Mouse (Mus musculus) hindbrain, embryonic 15.5 days (tissue): ENCODE measurements at regions not wholly inside any gene's neighbourhood (a gene's known extent, or its start where the extent isn't known, plus 50 kb on each side); places are given as distances from the start of the nearest gene placed in this dataset.
A peak's percentile ranks its signal among the peaks of the same experiment; 100 is the strongest.

ENCODE experiments used
- ATAC-seq: fragments of 200-750 bp; cut with Nextera tagmentation; 2 replicates; pipeline ENCODE4 v1.8.0; 2017; ENCODE audit warnings: low read depth, moderate number of reproducible peaks, moderate TSS enrichment; ENCODE audit not compliant: low FRiP score
- H3K27ac ChIP-seq: fragments of 300-500 bp; sonication (generic); replicated peaks from 2 replicates; pipeline ENCODE4 v1.5.1; 2015; ENCODE audit warnings: mild to moderate bottlenecking, inconsistent platforms
- H3K27me3 ChIP-seq: fragments of 300-500 bp; sonication (generic); 2 replicates; pipeline ENCODE4 v1.6.1; 2015; ENCODE audit warnings: control low read depth, inconsistent platforms
- H3K36me3 ChIP-seq: fragments of 300-500 bp; sonication (generic); 2 replicates; pipeline ENCODE4 v1.6.1; 2015; ENCODE audit warnings: control low read depth, inconsistent platforms
- H3K4me1 ChIP-seq: fragments of 300-500 bp; sonication (generic); replicated peaks from 2 replicates; pipeline ENCODE4 v1.6.1; 2015; ENCODE audit warnings: control low read depth, inconsistent platforms
- H3K4me2 ChIP-seq: fragments of 300-500 bp; sonication (generic); 2 replicates; pipeline ENCODE4 v1.6.1; 2015; ENCODE audit warnings: moderate library complexity, mild to moderate bottlenecking, inconsistent platforms
- H3K4me3 ChIP-seq: fragments of 300-500 bp; sonication (generic); 2 replicates; pipeline ENCODE4 v1.5.1; 2015; ENCODE audit warnings: mild to moderate bottlenecking, inconsistent platforms
- H3K9ac ChIP-seq: fragments of 300-500 bp; sonication (generic); 2 replicates; pipeline ENCODE4 v1.6.1; 2015; ENCODE audit warnings: inconsistent platforms
- H3K9me3 ChIP-seq: fragments of 300-500 bp; sonication (generic); 2 replicates; pipeline ENCODE4 v1.6.1; 2016; ENCODE audit warnings: control low read depth, inconsistent platforms
- WGBS: fragments of 180-500 bp; shearing (Covaris S2); methylation state at CpG from one replicate; pipeline ENCODE4 v1.1.7; 2015; 5-methylcytosine and 5-hydroxymethylcytosine counted together

DNA sequence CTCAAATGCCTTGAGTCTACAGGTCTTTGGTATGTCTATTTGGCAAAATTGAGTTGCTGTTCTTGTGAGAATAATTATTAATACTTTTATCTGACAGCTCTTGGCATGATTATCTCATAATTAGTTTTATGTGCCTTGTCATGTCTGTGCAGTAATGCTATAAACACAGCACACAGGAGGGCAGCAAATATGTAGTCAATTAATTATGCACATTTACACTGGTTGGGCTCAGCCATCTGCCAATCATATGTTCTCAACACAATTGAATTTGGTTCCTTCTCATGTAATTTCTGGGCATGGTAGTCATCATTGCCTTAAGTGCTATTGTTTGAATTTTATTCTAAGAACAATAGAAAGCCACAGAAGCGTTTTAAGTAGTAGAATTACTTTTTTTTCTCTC, 1650.7 kb upstream of the Tenm2 start:
- Histone ChIP-seq H3K4me3 (no peak overlapping the region), H3K27ac (no peak overlapping the region), H3K36me3 (no peaks in the 10 kb centered on the region), H3K27me3 (no peaks in the 10 kb centered on the region), H3K9me3 (no peaks in the 10 kb centered on the region), H3K4me1 (no peaks in the 10 kb centered on the region), H3K4me2 (no peak overlapping the region), H3K9ac (no peak overlapping the region)
- 34% methylated on average over 1 of the region's 1 CpGs for WGBS
- ATAC-seq = no peak

DNA sequence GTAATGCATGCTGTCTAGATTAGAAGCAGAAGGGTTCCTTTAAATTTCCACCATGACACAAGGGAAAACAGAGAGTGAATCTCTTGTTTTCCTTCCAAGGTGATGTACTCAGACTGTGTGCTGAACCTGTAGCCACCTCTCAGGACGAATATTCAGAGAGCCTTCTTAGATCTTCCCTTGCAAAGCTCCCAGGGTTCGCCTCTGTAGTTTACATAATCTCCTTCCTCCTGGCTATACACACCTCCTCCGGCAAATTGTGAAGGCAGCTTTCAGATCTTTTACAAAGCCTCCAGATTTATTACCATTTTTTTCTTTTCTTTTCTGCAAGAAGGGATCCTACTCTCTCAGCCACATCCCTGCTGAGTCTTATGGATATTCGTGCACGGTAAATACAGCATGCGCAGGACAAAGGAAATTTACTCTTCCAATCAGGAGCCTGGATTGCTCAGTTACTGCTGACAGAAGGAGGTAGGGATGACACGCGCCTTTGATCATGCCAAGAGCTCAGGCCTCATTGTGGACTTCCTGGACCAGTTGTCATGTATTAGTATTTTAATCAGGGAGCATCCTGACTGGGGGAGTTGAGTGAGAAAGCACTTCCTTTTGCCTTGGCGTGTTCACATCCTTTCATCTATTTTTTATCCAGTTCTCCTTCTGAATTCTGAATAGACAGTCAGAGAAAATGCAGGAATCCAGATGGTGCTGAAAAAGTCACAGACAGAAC, 1626.0 kb upstream of the Tenm2 start:
- peak; percentile 79 for ATAC-seq
- H3K4me2 ChIP-seq = peak overlapping the region; percentile 27
- H3K4me1 ChIP-seq = no peaks in the 10 kb centered on the region
- no peaks in the 10 kb centered on the region for H3K36me3 ChIP-seq
- H3K4me3 ChIP-seq = no peak overlapping the region
- H3K9ac ChIP-seq = no peak overlapping the region
- H3K27ac ChIP-seq = no peak overlapping the region
- WGBS = 20% methylated on average over 9 of the region's 9 CpGs
- H3K27me3 ChIP-seq = no peaks in the 10 kb centered on the region
- no peaks in the 10 kb centered on the region for H3K9me3 ChIP-seq

DNA sequence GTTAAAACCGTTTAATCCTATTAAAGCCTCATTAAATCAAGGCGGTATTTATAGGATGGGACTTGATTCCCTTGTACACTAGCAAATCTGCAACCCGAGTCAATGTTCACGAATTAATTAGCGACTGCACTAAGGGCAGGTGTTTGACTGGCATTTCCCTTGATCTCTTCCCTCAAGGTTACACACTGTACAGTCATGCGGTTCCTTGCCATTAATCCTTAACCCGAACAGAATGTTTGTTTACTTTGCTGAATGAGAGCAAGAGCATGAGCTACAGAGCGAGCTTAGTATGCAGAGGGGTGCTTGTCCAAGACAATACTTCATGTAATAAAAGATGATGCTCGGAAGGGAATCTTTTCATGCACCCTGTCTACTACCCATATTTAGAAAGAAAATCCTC, 1620.9 kb upstream of the Tenm2 start:
- Histone ChIP-seq H3K4me2 (no peak overlapping the region), H3K4me3 (no peak overlapping the region), H3K9ac (no peak overlapping the region), H3K27ac (no peak overlapping the region), H3K9me3 (no peaks in the 10 kb centered on the region), H3K36me3 (no peaks in the 10 kb centered on the region), H3K27me3 (no peaks in the 10 kb centered on the region), H3K4me1 (no peaks in the 10 kb centered on the region)
- WGBS = 67% methylated on average over 9 of the region's 9 CpGs
- ATAC-seq = no peak

DNA sequence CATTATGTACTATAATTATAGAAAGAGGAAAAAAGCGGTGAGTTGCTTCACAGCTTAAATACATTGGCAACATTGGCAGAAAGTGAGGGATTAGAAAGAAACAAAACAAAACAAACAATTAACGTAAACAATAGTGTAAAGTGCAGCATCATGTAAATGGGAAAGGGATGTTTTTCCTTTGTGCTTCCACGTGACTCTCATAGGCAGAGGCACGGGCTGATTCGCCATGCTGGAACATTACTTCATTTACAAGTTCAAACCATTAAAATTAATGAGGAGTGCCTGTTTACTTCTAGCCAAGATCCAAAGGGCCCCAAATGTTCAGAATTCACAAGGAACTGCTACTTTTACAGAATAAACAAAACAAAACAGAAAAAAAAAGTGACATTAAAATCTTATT, 1593.4 kb upstream of the Tenm2 start:
- no peak overlapping the region for H3K27ac ChIP-seq
- H3K36me3 ChIP-seq = no peaks in the 10 kb centered on the region
- no peaks in the 10 kb centered on the region for H3K4me1 ChIP-seq
- no peak overlapping the region for H3K4me2 ChIP-seq
- H3K9me3 ChIP-seq = no peaks in the 10 kb centered on the region
- no peak for ATAC-seq
- H3K9ac ChIP-seq = no peak overlapping the region
- no peaks in the 10 kb centered on the region for H3K27me3 ChIP-seq
- WGBS = 51% methylated on average over 5 of the region's 5 CpGs
- no peak overlapping the region for H3K4me3 ChIP-seq

DNA sequence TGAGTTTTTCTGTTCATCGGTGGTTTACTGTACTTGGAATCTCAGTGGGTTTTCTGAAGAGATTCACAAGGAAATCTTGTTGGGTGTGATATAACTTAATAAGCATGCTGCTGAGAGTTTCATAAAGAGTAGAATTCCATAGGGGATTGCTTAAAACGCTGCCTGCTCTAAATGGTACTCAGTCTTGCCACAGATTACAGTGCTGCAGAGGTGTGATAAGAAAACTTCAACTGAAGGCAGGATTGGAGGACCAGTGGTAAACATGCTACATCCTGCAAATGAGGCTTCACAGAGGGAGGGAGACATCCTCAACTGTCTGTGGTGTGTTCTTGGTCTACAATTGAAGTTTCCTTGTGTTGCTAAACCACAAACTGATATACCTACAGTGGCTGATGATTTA, 1592.6 kb upstream of the Tenm2 start:
- ATAC-seq = no peak
- WGBS = 51% methylated on average over 2 of the region's 2 CpGs
- Histone ChIP-seq H3K9me3 (no peaks in the 10 kb centered on the region), H3K9ac (no peak overlapping the region), H3K27me3 (no peaks in the 10 kb centered on the region), H3K36me3 (no peaks in the 10 kb centered on the region), H3K4me1 (no peaks in the 10 kb centered on the region), H3K4me3 (no peak overlapping the region), H3K4me2 (no peak overlapping the region), H3K27ac (no peak overlapping the region)

DNA sequence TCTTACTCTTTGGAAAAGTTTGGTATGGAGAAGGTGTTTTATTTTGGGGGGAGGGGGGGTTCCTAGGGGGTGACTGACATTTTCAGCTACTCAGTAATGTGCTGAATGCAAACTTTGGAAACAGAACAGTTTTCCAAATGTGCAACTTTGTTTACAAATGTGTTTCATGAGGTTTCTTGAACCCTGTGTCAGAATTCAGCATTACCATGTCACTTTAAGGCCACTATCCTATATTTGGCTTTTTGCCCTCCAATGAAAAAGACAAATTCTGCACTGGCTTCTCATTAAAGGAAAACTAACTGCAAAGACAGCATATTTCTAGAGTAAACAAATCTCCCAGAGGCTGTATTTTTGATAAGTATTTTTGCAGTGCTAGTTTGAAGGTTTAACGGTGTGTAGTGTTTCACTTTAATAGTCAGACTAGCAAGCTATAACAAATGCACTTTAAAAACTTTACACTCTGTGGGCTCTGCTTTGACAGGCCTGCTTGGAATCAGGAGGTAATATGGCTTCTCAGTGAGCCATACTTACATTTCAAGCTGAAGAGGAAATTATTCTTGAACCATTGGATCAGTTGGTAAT, 1589.5 kb upstream of the Tenm2 start:
- no peaks in the 10 kb centered on the region for H3K9me3 ChIP-seq
- 74% methylated on average over 1 of the region's 1 CpGs for whole genome bisulfite sequencing
- no peaks in the 10 kb centered on the region for H3K4me1 ChIP-seq
- no peaks in the 10 kb centered on the region for H3K36me3 ChIP-seq
- ATAC-seq = no peak
- H3K4me2 ChIP-seq = no peak overlapping the region
- no peak overlapping the region for H3K4me3 ChIP-seq
- no peaks in the 10 kb centered on the region for H3K27me3 ChIP-seq
- H3K27ac ChIP-seq = no peak overlapping the region
- H3K9ac ChIP-seq = no peak overlapping the region

DNA sequence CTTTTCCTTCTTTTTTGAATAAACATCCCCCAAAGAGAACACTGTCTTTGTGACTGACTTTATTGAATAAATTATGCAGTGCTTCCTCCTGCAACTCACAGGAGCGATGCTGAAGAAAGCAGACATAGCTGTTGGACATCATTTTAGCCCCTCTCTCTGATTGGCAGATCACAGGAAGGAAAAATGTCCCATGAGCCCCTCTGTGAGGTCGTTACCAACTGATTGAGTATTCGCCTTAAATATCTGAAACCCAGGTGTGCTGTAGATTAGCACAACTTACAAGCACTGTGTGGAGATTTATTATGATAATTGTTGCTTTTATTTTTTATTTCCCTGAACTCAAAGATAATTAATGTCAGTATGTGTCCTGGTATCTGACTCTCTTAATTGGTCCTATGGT, 1582.4 kb upstream of the Tenm2 start:
- no peak for ATAC-seq
- Histone ChIP-seq H3K36me3 (no peaks in the 10 kb centered on the region), H3K4me3 (no peak overlapping the region), H3K27ac (no peak overlapping the region), H3K4me1 (no peaks in the 10 kb centered on the region), H3K27me3 (no peaks in the 10 kb centered on the region), H3K4me2 (no peak overlapping the region), H3K9me3 (no peaks in the 10 kb centered on the region), H3K9ac (no peak overlapping the region)
- WGBS = 56% methylated on average over 3 of the region's 3 CpGs

DNA sequence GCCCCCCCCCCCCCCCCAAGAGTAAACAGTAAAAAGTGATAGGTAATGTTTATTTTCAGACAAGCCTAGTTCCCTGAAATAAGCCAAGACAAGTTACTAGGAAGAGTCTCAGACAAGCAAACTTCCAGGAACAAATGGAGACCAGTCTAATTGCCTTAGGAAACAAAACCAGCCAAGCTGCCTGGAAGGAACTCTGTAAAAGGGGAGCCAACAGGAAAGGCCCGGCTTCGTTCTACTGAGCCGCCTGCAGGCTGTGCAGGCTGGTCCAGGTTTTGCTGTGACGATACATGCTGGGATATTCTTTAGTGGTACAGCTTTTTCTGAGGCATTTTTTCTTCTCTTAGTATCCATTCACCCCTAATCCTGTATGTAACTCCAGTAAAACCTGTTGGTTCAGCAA, 1547.8 kb upstream of the Tenm2 start:
- Histone ChIP-seq H3K4me2 (no peak overlapping the region), H3K9me3 (no peaks in the 10 kb centered on the region), H3K36me3 (no peaks in the 10 kb centered on the region), H3K9ac (no peak overlapping the region), H3K4me3 (no peak overlapping the region), H3K27me3 (no peaks in the 10 kb centered on the region), H3K4me1 (no peaks in the 10 kb centered on the region), H3K27ac (no peak overlapping the region)
- no peak for ATAC-seq
- 86% methylated on average over 4 of the region's 4 CpGs for WGBS

DNA sequence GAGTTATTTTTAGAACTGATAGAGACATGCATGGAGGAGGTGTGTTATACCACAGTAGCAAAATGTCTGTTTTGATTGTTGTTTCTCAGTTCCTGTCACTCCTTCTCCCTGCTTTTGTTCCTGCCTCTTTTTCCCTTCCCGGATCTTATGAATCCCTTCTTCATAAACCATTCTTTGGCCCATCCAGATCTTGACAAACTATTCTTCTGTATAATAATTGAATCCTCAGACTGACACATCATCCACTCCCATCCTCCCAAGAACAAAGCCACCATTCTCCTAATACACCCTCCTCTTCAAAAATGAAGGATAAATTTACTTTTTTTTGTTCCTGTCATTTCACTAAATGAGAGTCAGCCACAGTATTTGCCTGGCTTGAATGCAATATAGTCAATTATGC, 1543.8 kb upstream of the Tenm2 start:
- Histone ChIP-seq H3K27me3 (no peaks in the 10 kb centered on the region), H3K27ac (no peak overlapping the region), H3K9ac (no peak overlapping the region), H3K9me3 (no peaks in the 10 kb centered on the region), H3K4me2 (no peak overlapping the region), H3K4me1 (no peaks in the 10 kb centered on the region), H3K4me3 (no peak overlapping the region), H3K36me3 (no peaks in the 10 kb centered on the region)
- WGBS = 54% methylated on average over 1 of the region's 1 CpGs
- ATAC-seq = no peak

DNA sequence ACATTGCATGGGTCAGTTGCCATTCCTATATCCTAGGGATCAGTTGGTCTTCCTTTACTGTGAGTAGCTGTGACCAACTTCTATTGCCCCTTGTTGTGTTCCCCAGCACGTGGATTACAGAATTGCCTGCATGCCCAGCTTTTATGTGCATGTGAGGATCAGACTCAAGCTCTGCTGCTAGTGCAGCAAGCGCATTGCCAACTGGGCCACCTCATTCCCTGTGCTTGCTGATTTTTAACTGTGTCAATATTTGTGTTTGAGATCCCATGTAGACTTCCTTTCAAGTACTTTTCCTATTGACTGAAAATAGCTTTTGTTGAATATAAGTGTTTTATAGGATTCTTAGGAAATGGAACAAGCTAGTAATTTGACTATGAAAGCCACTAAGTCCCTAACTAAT, 1526.5 kb upstream of the Tenm2 start:
- Histone ChIP-seq H3K27ac (no peak overlapping the region), H3K4me1 (no peaks in the 10 kb centered on the region), H3K4me3 (no peak overlapping the region), H3K9me3 (no peaks in the 10 kb centered on the region), H3K4me2 (no peak overlapping the region), H3K36me3 (no peaks in the 10 kb centered on the region), H3K9ac (no peak overlapping the region), H3K27me3 (no peaks in the 10 kb centered on the region)
- WGBS = 79% methylated on average over 2 of the region's 2 CpGs
- ATAC-seq = no peak

DNA sequence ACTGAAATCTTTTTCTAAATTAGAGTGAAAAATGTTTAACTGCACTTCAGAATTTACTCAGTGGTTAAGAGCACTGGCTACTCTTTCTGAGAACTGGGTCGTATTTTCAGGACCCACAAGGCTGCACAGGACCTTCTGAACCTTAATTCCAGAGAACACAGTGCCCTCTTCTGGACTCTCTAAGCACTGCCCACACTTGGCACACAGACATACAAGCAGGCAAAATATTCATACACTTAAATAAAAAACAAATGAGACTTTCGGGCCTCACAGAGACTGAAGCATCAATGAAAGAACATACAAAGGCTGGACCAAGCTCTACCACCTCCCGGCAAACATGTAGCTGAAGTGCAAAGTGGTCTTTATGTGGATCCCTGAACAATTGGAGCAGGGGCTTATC, 1511.8 kb upstream of the Tenm2 start:
- H3K9ac ChIP-seq = no peak overlapping the region
- no peak for ATAC-seq

DNA sequence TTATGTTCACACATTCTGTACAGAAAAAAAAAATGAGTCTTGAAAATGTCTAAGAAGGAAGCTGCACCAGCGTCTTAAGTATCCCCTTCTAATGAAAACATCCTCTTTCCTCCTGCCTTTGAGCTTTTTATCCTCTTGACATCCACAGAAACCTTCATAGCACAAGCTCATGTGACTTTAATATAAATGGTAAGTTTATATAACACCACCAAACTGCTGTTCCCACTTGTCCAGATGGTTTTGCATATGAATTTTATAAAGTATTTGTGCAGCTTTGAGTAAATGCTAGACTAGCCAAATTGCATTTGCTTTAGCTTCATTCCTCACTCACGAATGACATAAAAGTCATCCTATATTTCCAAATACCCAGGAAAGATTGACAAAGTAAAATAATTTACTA, 1493.3 kb upstream of the Tenm2 start:
- Histone ChIP-seq H3K9ac (no peak overlapping the region), H3K4me3 (no peak overlapping the region), H3K4me1 (no peaks in the 10 kb centered on the region), H3K9me3 (no peaks in the 10 kb centered on the region), H3K36me3 (no peaks in the 10 kb centered on the region), H3K27me3 (no peaks in the 10 kb centered on the region), H3K27ac (no peak overlapping the region), H3K4me2 (no peak overlapping the region)
- ATAC-seq = no peak
- WGBS = 79% methylated on average over 2 of the region's 2 CpGs

More for the DNA sequence above, 1511.8 kb upstream of the Tenm2 start:
- no peak overlapping the region for H3K4me3 ChIP-seq
- no peak overlapping the region for H3K27ac ChIP-seq
- H3K4me1 ChIP-seq = no peaks in the 10 kb centered on the region
- H3K9me3 ChIP-seq = no peaks in the 10 kb centered on the region
- 48% methylated on average over 3 of the region's 3 CpGs for WGBS
- no peaks in the 10 kb centered on the region for H3K27me3 ChIP-seq
- no peaks in the 10 kb centered on the region for H3K36me3 ChIP-seq
- no peak overlapping the region for H3K4me2 ChIP-seq

DNA sequence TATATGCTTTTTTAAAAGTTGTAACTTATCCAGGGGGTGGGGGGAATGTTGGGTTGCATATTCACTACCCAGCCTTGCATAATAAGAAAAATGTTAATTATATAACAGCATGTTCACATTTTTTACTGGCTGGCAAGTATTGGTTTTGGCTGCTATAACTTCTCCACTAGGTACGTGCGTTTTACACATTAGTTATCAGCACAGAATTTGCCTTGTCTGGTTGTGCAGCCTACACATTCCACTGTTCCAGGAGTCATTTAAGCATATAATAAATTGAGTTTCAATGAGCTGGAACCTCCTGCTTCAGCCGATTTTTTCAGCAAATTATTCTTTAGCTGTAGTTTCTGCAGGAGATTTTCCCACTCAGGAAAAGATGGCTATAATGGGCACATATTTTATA, 1479.9 kb upstream of the Tenm2 start:
- no peak overlapping the region for H3K9ac ChIP-seq
- H3K4me1 ChIP-seq = no peaks in the 10 kb centered on the region
- no peak for ATAC-seq
- H3K27me3 ChIP-seq = no peaks in the 10 kb centered on the region
- 69% methylated on average over 3 of the region's 3 CpGs for WGBS
- no peak overlapping the region for H3K4me2 ChIP-seq
- no peak overlapping the region for H3K27ac ChIP-seq
- H3K4me3 ChIP-seq = no peak overlapping the region
- no peaks in the 10 kb centered on the region for H3K36me3 ChIP-seq
- no peaks in the 10 kb centered on the region for H3K9me3 ChIP-seq
